Mouse (Mus musculus) liver, embryonic 15.5 days (tissue): Measurements from ENCODE around the gene Tekt1. TPM values are rescaled to one million over a fixed set of nuclear protein-coding genes. Genes with fewer than 3 reads are reported as not detected.

Source experiments
- ATAC-seq: fragments of 200-750 bp; cut with Nextera tagmentation; 2 replicates; pipeline ENCODE4 v1.8.0; 2017; ENCODE audit warnings: moderate number of reproducible peaks, mild to moderate bottlenecking, moderate library complexity; ENCODE audit not compliant: insufficient read depth
- H3K27ac ChIP-seq: fragments of 300-500 bp; sonication (generic); replicated peaks from 2 replicates; pipeline ENCODE4 v1.5.1; 2015; ENCODE audit warnings: mild to moderate bottlenecking, inconsistent platforms
- H3K27me3 ChIP-seq: fragments of 300-500 bp; sonication (generic); 2 replicates; pipeline ENCODE4 v1.6.1; 2015; ENCODE audit warnings: mild to moderate bottlenecking, inconsistent platforms
- H3K36me3 ChIP-seq: fragments of 300-500 bp; sonication (generic); replicated peaks from 2 replicates; pipeline ENCODE4 v1.6.1; 2015; ENCODE audit warnings: moderate library complexity, mild to moderate bottlenecking, inconsistent platforms
- H3K4me1 ChIP-seq: fragments of 300-500 bp; sonication (generic); replicated peaks from 2 replicates; pipeline ENCODE4 v1.6.1; 2015; ENCODE audit warnings: inconsistent platforms
- H3K4me2 ChIP-seq: fragments of 300-500 bp; sonication (generic); 2 replicates; pipeline ENCODE4 v1.6.1; 2015; ENCODE audit warnings: moderate library complexity, mild to moderate bottlenecking, inconsistent platforms
- H3K4me3 ChIP-seq: fragments of 300-500 bp; sonication (generic); replicated peaks from 2 replicates; pipeline ENCODE4 v1.5.1; 2015; ENCODE audit warnings: mild to moderate bottlenecking, inconsistent platforms
- H3K9ac ChIP-seq: fragments of 300-500 bp; sonication (generic); 2 replicates; pipeline ENCODE4 v1.6.1; 2015; ENCODE audit warnings: moderate library complexity, mild to moderate bottlenecking, inconsistent platforms
- H3K9me3 ChIP-seq: fragments of 300-500 bp; sonication (generic); replicated peaks from 2 replicates; pipeline ENCODE4 v1.6.1; 2016; ENCODE audit warnings: inconsistent platforms
- WGBS: fragments of 180-500 bp; shearing (Covaris S2); methylation state at CpG from one replicate; pipeline ENCODE4 v1.1.7; 2015; ENCODE audit warnings: mixed read lengths; ENCODE audit not compliant: insufficient replicate concordance; 5-methylcytosine and 5-hydroxymethylcytosine counted together
- polyA plus RNA-seq: library from polyadenylated mRNA; unstranded; fragments of >200 nt; fragmentation: Nextera tagmentation; extraction: Ambion mirVana; gene quantifications from 2 replicates; pipeline ENCODE4 v1.2.1, GENCODE M21; 2015

Tekt1 gene
- polyA plus RNA-seq, 1 experiment from 2014 or later: not detected

DNA sequence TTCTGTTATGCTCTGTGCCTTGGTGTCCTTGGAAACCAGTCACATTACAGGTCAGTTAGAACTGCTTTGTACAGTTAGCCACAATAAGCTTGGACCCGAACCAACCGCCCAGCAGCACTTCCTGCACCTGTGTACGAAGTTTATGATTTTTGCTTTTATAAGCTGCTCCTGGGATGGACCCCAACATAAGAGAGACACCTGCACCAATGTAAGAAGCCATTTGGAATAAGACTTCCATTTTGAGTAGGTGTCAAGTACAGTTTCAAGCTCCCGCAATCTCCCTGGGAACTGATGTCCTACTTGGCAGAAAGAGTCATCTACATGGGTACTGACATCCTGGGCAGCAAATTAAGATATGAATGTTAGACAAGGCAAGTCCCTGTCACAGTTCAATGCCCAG is 22.5 kb downstream of the Tekt1 start:
- H3K9me3 ChIP-seq: no peaks in the 10 kb centered on the region
- no peaks in the 10 kb centered on the region for H3K27me3 ChIP-seq
- H3K36me3 ChIP-seq: no peaks in the 10 kb centered on the region
- no peak overlapping the region for H3K9ac ChIP-seq
- H3K4me1 ChIP-seq: no peaks in the 10 kb centered on the region
- no peak for ATAC-seq
- H3K4me3 ChIP-seq: no peak overlapping the region
- H3K27ac ChIP-seq: no peak overlapping the region
- H3K4me2 ChIP-seq: no peak overlapping the region
- 48% methylated on average over 4 of the region's 4 CpGs for WGBS

- ATAC-seq: no peak
- no peaks in the 10 kb centered on the region for H3K4me1 ChIP-seq
- no peak overlapping the region for H3K27ac ChIP-seq
- H3K9ac ChIP-seq: no peak overlapping the region
- WGBS: 61% methylated on average over 5 of the region's 5 CpGs
- H3K4me2 ChIP-seq: no peak overlapping the region
- H3K36me3 ChIP-seq: no peaks in the 10 kb centered on the region
- H3K9me3 ChIP-seq: no peaks in the 10 kb centered on the region
- no peaks in the 10 kb centered on the region for H3K27me3 ChIP-seq
- no peak overlapping the region for H3K4me3 ChIP-seq
Measured at GRCm38 (mm10) chr11:72338437-72338871, 23.8 kb downstream of the Tekt1 start.

- no peak for ATAC-seq
- WGBS: 51% methylated on average over 8 of the region's 8 CpGs
Measured at GRCm38 (mm10) chr11:72336726-72337125, 25.5 kb downstream of the Tekt1 start.

GRCm38 (mm10) chr11:72334653-72335052 is 27.6 kb downstream of the Tekt1 start:
- Histone ChIP-seq H3K4me2 (no peak overlapping the region), H3K9me3 (no peaks in the 10 kb centered on the region), H3K9ac (no peak overlapping the region), H3K4me1 (no peaks in the 10 kb centered on the region), H3K27ac (no peak overlapping the region), H3K27me3 (no peaks in the 10 kb centered on the region), H3K4me3 (no peak overlapping the region), H3K36me3 (no peaks in the 10 kb centered on the region)
- WGBS: 51% methylated on average over 4 of the region's 4 CpGs
- ATAC-seq: no peak

More at GRCm38 (mm10) chr11:72336726-72337125, 25.5 kb downstream of the Tekt1 start:
- Histone ChIP-seq H3K4me3 (no peak overlapping the region), H3K9me3 (no peaks in the 10 kb centered on the region), H3K27me3 (no peaks in the 10 kb centered on the region), H3K36me3 (no peaks in the 10 kb centered on the region), H3K9ac (no peak overlapping the region), H3K4me1 (no peaks in the 10 kb centered on the region), H3K27ac (no peak overlapping the region), H3K4me2 (no peak overlapping the region)

DNA sequence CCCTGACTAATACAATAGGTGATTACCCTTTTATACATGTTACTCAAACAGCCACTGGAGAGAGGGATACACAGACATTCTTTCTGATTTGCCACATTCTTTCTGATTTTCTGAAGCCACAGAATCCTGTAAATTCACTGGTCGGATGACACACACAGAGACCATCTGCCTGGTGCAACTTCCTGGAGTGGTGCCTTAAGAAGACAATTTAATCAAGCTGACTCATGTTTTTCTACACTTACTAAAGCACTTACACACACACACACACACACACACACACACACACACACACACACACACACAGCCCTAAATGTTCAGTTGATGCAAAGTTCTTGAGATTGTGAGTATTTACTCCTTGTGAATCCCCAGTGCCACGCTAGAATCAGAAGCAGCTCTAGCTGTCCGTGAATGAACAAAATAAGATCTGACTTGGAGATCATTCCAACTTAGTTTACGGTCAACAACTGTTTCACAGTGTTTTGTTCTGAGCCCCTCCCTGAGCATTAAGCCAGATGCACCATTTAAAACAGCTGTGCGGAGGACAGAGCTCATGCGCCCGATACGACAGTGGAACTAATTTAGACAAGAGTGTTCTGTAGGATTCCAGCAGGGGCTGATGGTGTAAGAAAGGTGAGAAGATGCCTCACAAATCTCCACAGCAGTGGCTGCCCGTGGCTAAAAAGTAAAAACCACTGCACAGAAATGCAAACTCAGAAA is 29.1 kb downstream of the Tekt1 start:
- no peak for ATAC-seq
- WGBS: 67% methylated on average over 9 of the region's 9 CpGs

GRCm38 (mm10) chr11:72325701-72326100 is 36.5 kb downstream of the Tekt1 start:
- Histone ChIP-seq H3K4me1 (no peaks in the 10 kb centered on the region), H3K27me3 (no peaks in the 10 kb centered on the region), H3K4me2 (no peak overlapping the region), H3K9ac (no peak overlapping the region), H3K27ac (no peak overlapping the region), H3K9me3 (no peaks in the 10 kb centered on the region), H3K4me3 (no peak overlapping the region), H3K36me3 (no peaks in the 10 kb centered on the region)
- WGBS: 59% methylated on average over 4 of the region's 4 CpGs
- no peak for ATAC-seq

More for the DNA sequence above, 29.1 kb downstream of the Tekt1 start:
- H3K4me3 ChIP-seq: no peak overlapping the region
- H3K27me3 ChIP-seq: no peaks in the 10 kb centered on the region
- H3K9ac ChIP-seq: no peak overlapping the region
- no peak overlapping the region for H3K4me2 ChIP-seq
- H3K4me1 ChIP-seq: no peaks in the 10 kb centered on the region
- H3K36me3 ChIP-seq: no peaks in the 10 kb centered on the region
- H3K27ac ChIP-seq: no peak overlapping the region
- no peaks in the 10 kb centered on the region for H3K9me3 ChIP-seq

DNA sequence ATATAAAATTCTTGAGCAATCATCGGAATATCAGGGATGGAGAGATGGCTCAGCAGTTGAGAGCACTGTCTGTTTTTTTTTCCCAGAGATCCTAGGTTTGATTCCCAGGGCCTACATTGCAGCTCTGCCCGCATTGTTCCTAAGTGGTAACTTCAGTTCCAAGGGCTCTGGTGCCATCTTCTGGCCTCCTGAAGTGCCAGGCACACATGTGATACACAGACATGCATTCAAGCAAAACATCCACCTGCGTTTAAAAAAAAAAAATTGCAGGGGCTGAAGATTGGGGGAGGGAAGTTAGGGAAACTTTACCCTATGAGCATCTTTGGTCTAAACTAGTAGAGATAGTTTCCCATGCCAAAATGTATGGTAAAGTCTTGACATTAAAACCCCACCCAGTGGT is 37.8 kb downstream of the Tekt1 start:
- no peak overlapping the region for H3K4me3 ChIP-seq

DNA sequence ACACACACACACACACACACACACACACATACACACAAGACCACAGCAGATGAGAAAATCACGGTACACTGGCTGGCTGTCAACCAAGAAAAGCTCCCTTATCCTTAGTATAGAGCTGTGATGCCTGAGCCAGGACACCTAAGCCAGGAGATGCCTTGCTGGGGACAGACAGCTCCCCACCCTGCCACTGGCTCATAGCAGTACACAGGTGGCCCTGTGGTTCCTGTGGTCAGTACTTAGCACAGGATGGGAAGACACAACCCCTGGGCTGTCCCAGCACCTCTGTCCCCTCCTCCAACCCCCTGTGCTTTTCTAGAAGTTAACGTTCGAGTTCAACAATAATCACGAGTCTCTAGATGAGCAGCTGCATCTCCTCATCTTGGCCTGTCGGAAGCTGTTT is 44.2 kb downstream of the Tekt1 start:
- no peak overlapping the region for H3K9ac ChIP-seq
- no peak overlapping the region for H3K4me3 ChIP-seq
- no peaks in the 10 kb centered on the region for H3K4me1 ChIP-seq
- H3K9me3 ChIP-seq: no peaks in the 10 kb centered on the region
- peaks cover 47% of the 10 kb centered on the region for H3K27me3 ChIP-seq
- no peaks in the 10 kb centered on the region for H3K36me3 ChIP-seq
- no peak overlapping the region for H3K4me2 ChIP-seq
- H3K27ac ChIP-seq: no peak overlapping the region
- ATAC-seq: no peak
- 56% methylated on average over 5 of the region's 5 CpGs for WGBS

More for the DNA sequence above, 37.8 kb downstream of the Tekt1 start:
- no peak for ATAC-seq
- Histone ChIP-seq H3K27me3 (no peaks in the 10 kb centered on the region), H3K4me1 (no peaks in the 10 kb centered on the region), H3K27ac (no peak overlapping the region), H3K4me2 (no peak overlapping the region), H3K36me3 (no peaks in the 10 kb centered on the region), H3K9ac (no peak overlapping the region), H3K9me3 (no peaks in the 10 kb centered on the region)
- 50% methylated on average over 3 of the region's 3 CpGs for WGBS

- Histone ChIP-seq H3K4me1 (no peaks in the 10 kb centered on the region), H3K9ac (no peak within 1 kb of the TSS), H3K4me2 (no peak within 1 kb of the TSS), H3K36me3 (no peaks in the 10 kb centered on the region), H3K4me3 (no peak within 1 kb of the TSS), H3K9me3 (no peaks in the 10 kb centered on the region), H3K27me3 (peaks cover 47% of the 10 kb centered on the region), H3K27ac (no peak within 1 kb of the TSS)
- 9% methylated on average over 42 of the region's 42 CpGs for WGBS
- ATAC-seq: no peak
Measured at GRCm38 (mm10) chr11:72314151-72314895, 47.9 kb downstream of the Tekt1 start, which contains the start of gene Fbxo39. Gene Fbxo39 (plus strand): TSS chr11:72314444.

DNA sequence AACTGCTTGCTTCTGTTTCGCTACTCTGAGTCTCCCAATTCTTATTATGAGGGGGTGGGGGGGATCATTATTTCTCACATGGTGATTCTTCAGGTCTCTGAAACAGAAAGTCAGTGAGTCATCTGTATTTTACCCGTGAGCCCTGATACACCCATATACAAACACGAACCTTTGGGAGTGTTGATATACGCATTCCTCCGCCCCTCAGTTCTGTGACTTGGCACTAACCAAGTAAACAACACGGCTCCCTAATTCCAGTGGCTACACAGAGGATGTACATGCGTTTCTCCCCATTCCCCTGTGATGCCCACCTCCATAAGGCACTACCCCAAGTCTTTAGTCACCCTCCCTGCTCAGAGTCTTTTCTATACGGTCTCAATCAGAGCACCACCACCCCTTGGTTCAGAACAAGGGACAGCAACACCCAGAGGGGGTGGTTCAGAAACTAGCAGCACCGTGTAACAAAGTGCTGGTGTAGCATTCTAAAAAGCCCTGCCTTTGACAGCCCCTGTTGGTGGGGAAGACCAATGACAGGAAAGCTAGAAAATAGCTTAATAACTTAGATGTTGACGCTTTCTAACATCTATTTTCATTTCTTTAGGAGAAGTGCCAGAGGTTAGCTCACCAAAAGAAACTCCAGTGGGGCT is 50.8 kb downstream of the Tekt1 start:
- WGBS: 60% methylated on average over 10 of the region's 10 CpGs
- Histone ChIP-seq H3K9me3 (no peaks in the 10 kb centered on the region), H3K27me3 (peaks cover 30% of the 10 kb centered on the region), H3K9ac (no peak overlapping the region), H3K4me3 (no peak overlapping the region), H3K36me3 (no peaks in the 10 kb centered on the region), H3K4me2 (no peak overlapping the region), H3K4me1 (no peaks in the 10 kb centered on the region), H3K27ac (no peak overlapping the region)
- ATAC-seq: no peak

GRCm38 (mm10) chr11:72310491-72310890 is 51.8 kb downstream of the Tekt1 start:
- H3K4me1 ChIP-seq: no peaks in the 10 kb centered on the region
- no peak overlapping the region for H3K4me2 ChIP-seq
- no peak for ATAC-seq
- no peak overlapping the region for H3K9ac ChIP-seq
- H3K9me3 ChIP-seq: no peaks in the 10 kb centered on the region
- no peaks in the 10 kb centered on the region for H3K36me3 ChIP-seq
- H3K27ac ChIP-seq: no peak overlapping the region
- 31% methylated on average over 4 of the region's 4 CpGs for WGBS
- H3K4me3 ChIP-seq: no peak overlapping the region
- H3K27me3 ChIP-seq: peaks cover 24% of the 10 kb centered on the region
